Mouse (Mus musculus) embryonic fibroblast, embryonic 13.5 days (primary cell): ENCODE measurements at regions not wholly inside any gene's neighbourhood (a gene's known extent, or its start where the extent isn't known, plus 50 kb on each side); places are given as distances from the start of the nearest gene placed in this dataset.

ENCODE experiments used
- CTCF ChIP-seq: IDR thresholded peaks from 2 replicates; pipeline ENCODE4 v1.5.1; 2011; ENCODE audit warnings: mild to moderate bottlenecking, control low read depth, low read length, moderate library complexity, borderline replicate concordance; ENCODE audit not compliant: insufficient read depth
- POLR2A ChIP-seq: IDR thresholded peaks from 2 replicates; pipeline ENCODE4 v1.6.1; 2011; ENCODE audit warnings: low read depth, mild to moderate bottlenecking, control low read depth, low read length, moderate library complexity

- TF ChIP-seq CTCF (no peak), POLR2A (no peak)
These were observed 178.2 kb upstream of the Klf4 start for GRCm38 (mm10) chr4:55710476-55710875.
